Mouse (Mus musculus) gastrocnemius, adult 18-20 months (tissue): ENCODE results near the gene Zfp819. TPM values are rescaled to one million over a fixed set of nuclear protein-coding genes. Genes with fewer than 3 reads are reported as not detected.

ENCODE experiments used
- DNase-seq: peaks from one replicate; pipeline ENCODE4 v3.0.0; 2021; ENCODE audit warnings: low spot score
- long read RNA-seq, 2 experiments: library from polyadenylated mRNA; stranded (forward); transcript quantifications; one replicate each; pipeline ENCODE4 v2.0.0; 2021
- total RNA-seq, 2 experiments: library from RNA; stranded (reverse); gene quantifications; 2 replicates each; pipeline ENCODE4 v1.2.3; 2021

Gene Zfp819
- not detected for total RNA-seq
- long read RNA-seq, experiment 1: 0 reads
- long read RNA-seq, experiment 2: 0 reads

GRCm38 (mm10) chr7:43606896-43607742, at the start of gene Zfp819:
Gene Zfp819 (plus strand): TSS chr7:43607169.
- DNase-seq: peak; percentile 33

- DNase-seq: peak; percentile 72
These were observed 44.8 kb upstream of the Zfp819 start, which contains the start of gene Zfp658 for GRCm38 (mm10) chr7:43562006-43562633. Gene Zfp658 (plus strand): TSS chr7:43562256.

GRCm38 (mm10) chr7:43562651-43563070, 44.3 kb upstream of the Zfp819 start:
- DNase-seq: no peak

- DNase-seq: no peak
These were observed 43.7 kb upstream of the Zfp819 start for GRCm38 (mm10) chr7:43563300-43563699.

GRCm38 (mm10) chr7:43571216-43571615, 35.8 kb upstream of the Zfp819 start:
- no peak for DNase-seq

DNA sequence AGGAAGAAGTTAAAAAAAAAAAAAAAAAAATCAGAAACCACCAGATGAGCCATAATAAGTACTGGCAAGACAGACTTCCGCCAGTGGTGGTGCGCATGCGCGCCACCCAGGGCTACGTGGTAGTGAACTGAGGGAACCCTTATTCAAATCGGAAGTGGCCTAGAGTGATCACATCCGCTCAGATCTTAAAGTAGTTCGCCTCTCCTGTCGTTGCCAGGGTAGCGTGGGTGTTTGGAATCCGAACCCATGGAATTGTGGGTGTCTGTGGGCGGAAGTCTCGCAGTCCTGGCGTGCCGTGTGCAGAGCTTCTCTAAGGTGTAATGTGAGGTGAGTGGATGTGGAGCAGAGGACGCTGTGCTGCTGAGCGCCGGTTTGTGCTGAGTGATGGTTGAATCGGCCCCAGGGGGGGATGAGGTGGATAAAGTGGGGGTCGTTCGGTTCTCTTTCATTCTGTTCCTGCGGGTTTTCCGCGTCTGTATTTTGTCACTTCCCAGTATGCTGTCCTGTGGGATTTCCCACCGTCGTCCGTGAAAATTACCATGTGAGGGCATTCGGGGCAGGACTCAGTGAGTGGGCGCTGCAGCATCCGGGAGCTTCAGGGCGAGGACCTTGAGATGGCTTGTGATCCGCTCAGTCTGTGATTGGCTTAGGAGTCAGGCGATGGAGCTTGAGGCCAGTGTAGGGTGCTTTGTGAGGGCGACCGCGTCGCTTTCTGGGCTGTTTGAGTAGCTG, 27.4 kb upstream of the Zfp819 start, which contains the start of gene Zfp719:
Gene Zfp719, plus strand, starts transcription at position 171 of the 732 bp plus-strand sequence.
- peak; percentile 90 for DNase-seq

DNA sequence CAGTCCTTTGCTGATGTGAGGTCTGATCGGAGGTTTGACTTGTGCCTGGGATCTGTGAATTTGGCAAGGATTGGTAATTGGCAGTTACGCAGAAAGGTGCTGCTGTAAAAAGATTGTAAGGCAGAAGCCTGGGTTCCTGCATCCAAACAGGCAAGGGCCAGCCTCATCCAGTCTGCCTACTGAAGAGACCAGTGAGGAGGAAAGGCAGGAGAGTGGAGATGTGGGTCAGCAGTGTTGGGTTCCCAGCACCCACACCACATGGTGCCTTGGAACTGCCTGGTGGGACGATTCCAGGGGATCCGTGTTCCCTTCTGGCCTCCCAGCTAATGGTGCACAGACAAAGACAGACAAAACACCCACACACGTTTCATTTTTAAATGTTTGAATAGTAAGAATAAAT, 26.4 kb upstream of the Zfp819 start:
- no peak for DNase-seq

DNA sequence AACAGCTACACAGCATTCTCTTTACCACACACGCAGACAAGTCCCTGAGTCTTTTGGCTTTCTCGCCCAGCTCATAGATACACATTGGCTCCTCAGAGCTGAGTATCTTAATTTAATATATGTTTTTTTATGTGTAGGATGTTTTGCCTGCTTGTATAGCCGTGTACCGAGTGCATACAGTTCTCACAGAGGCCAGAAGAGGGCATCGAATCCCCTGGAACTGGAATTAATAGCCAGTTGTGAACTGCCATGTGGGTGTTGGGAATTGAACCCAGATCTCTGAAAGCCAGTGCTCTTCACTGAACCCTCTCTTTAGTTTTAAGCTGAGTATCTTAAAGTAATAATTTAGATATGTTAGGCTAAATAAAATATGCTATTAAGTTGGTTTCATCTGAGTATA, 22.2 kb upstream of the Zfp819 start:
- no peak for DNase-seq

DNA sequence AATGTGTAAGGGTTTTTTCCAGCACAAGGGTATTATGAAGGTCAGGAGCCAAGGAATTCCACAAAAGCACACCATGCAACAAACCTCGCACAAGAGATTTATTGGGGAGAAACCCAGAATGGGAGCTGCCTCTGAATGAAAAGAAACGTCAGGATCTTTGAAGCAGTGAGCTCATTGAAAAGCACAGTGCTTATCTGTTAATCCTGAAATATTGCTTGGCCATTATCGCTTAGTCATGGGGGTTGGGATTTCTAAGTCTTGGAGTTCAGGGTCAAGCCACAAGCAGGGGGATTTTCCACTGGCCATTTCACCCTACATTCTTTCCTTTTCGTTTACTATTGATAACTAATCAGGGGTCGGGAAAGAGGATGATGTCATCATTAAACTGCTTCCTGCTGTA, 5.1 kb upstream of the Zfp819 start:
- DNase-seq: no peak

DNA sequence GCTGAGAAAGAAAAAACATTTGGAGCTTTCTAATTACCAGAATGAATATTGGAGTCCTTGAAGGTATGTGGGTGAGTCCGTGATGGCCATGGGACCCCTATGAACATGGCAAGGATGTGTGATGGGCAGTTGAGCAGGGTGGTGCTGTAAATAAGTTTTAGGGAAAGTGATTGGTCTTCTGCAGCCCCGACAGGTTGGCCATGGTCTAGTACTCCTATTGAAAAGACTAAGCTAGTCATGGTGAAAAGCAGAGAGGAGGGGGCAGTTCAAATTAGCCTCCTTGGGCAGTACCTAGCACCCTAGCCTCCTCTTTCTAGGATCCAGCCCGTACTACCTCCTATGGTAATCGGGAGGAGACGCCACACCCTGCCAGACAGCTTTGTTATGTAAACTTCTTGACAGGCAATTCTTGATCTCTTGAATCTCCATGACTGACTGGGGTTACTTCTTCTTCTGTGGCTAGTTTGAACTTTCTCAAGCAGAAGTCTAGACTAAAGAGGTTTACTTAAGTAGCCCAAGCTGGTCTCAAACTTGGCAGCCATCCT, 846 bp downstream of the Zfp819 start:
- DNase-seq: no peak

GRCm38 (mm10) chr7:43608316-43608824, 1.4 kb downstream of the Zfp819 start:
- no peak for DNase-seq

GRCm38 (mm10) chr7:43613816-43614551, 7.0 kb downstream of the Zfp819 start:
- DNase-seq: no peak

- no peak for DNase-seq
These were observed 16.0 kb downstream of the Zfp819 start for GRCm38 (mm10) chr7:43622927-43623326.

DNA sequence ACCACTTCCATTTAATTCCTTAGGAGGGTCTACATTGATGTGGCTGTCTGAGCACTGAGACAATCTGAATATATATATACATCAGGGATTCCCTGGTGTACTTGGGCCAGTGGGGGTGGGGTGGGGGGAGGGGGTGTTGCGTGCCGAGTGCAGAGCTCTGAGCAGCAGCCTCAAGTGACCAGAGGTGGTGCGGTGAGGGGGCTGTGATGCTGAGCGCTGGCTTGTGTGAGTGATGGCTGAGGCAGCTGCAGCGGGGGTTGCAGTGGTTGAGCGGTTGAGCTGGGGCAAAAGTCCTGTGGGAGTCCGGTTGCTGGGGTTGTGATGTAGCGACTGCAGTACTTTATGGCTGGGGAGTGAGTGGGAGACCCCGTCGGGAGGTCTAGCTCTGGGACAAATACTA, 16.9 kb downstream of the Zfp819 start:
- no peak for DNase-seq

DNA sequence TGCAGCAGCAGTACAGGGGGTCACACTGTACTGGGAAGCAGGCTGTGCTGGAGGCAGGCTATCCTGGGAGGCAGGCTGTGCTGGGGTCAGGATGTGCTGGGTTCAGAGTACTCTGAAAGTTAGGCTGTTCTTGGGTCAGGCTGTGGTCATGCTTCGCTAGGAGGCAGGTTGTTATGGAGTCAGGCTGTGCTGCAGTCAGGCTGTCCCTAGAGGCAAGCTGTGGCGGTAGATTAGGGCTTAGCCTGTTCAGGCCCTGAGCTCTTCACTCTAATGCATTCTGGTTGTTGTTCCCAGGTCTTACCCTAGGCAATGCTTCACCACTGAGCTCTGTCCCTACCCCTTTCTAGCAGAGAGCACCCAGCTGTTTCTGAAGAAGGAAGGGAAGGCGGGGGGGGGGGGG, 18.1 kb downstream of the Zfp819 start:
- no peak for DNase-seq

DNA sequence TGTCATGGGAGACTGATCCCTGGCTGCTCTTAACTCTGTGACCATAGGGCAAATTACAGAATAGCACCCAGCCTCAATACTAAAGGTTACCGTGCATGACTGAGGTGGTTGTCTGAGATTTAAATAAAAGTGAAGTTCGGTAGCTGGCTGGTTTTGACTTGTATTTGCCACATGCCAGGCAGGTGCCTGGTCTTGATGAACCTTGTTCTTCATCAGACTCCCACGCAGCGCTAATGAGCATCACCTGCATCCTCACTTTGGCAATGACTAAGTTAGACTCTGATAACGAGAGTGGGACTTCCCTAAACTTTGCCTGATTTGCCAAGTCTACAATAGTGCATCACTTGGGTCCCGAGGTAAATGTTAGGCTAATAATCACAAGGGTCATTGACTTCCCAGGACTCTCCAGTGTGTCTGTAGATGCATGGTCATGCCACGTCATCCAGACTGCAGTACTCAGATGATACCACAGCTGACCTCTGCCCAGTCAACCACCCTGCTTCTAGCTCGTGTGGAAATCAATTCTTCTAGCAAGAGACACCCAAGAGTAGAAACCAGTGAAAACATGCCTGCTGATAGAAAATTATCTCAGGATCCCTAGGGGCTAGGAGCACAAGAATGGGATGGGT, 18.9 kb downstream of the Zfp819 start:
- no peak for DNase-seq

- DNase-seq: no peak
These were observed 27.0 kb downstream of the Zfp819 start for GRCm38 (mm10) chr7:43633940-43634339.

GRCm38 (mm10) chr7:43634500-43634899, 27.5 kb downstream of the Zfp819 start, which contains the start of gene Ceacam18:
Gene Ceacam18 (plus strand): TSS chr7:43634707.
- DNase-seq: no peak

DNA sequence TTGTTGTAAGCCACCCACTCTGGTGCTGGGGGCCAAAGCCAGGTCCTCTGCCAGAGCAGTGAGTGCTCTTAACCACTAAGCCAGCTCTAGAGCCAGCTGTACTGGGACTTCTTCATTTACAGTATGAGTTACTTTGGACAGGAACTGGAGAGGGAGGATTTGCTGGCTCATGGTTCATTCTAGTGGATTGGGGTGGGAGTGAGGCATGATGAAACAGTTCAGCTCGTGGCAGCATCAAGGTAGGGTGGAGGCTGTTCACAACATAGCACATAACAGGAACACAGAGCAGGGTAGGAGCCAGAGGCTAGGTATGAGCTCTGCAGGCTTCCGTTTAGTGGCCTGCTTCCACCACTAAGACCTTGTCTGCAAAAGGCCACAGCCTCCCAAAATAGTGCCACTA, 29.2 kb downstream of the Zfp819 start:
- DNase-seq: no peak

DNA sequence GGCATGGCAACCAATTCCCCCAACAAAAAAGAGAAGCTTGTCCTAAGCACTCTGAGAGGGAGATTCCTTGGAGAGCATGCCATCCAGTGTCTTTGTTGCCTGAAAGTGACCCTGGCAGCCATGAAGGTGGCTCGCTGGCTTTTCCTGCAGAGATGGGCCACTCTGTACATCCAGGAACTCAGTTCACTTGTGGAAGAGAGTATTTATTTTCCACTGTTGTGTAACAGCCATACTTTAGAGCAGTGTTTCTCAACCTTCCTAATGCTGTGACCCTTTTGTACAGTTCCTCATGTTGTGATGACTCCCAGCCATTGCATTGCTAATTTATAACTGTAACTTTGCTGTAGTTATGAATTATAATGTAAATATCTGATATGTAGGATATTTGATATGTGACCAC, 30.1 kb downstream of the Zfp819 start:
- no peak for DNase-seq
